Mouse (Mus musculus) CH12.LX (cell line): ENCODE results near the gene Hsd17b14.

Source experiments
- CTCF ChIP-seq, 2 experiments: IDR thresholded peaks in 1 of 2; conservative IDR thresholded peaks in 1 of 2; 2 replicates each; pipeline ENCODE4 v1.5.1; 2011 to 2012; ENCODE audit warnings: low read depth in 2 of 2, low read length in 2 of 2, improper control_type of control experiment in 1 of 2, inconsistent platforms in 1 of 2, mild to moderate bottlenecking in 1 of 2, moderate library complexity in 1 of 2
- ELF1 ChIP-seq: IDR thresholded peaks from 2 replicates; pipeline ENCODE4 v1.6.1; 2014; ENCODE audit warnings: low read depth, mild to moderate bottlenecking, inconsistent platforms, low read length, improper control_type of control experiment
- EP300 ChIP-seq: IDR thresholded peaks from 2 replicates; pipeline ENCODE4 v1.6.1; 2011; ENCODE audit warnings: low read length, improper control_type of control experiment
- JUN ChIP-seq: IDR thresholded peaks from 2 replicates; pipeline ENCODE4 v1.6.1; 2011; ENCODE audit warnings: low read depth, mild to moderate bottlenecking, low read length, improper control_type of control experiment, moderate library complexity; ENCODE audit not compliant: insufficient read depth
- KAT2A ChIP-seq: IDR thresholded peaks from 2 replicates; pipeline ENCODE4 v1.6.1; 2012; ENCODE audit warnings: low read length, improper control_type of control experiment, inconsistent platforms; ENCODE audit not compliant: insufficient replicate concordance
- MAFK ChIP-seq: IDR thresholded peaks from 2 replicates; pipeline ENCODE4 v1.6.1; 2011; ENCODE audit warnings: low read length, improper control_type of control experiment; ENCODE audit not compliant: insufficient replicate concordance
- POLR2A ChIP-seq: IDR thresholded peaks from 2 replicates; pipeline ENCODE4 v1.6.1; 2011; ENCODE audit warnings: low read depth, mild to moderate bottlenecking, improper control_type of control experiment, low read length
- POLR2AphosphoS2 ChIP-seq: IDR thresholded peaks from 2 replicates; pipeline ENCODE4 v1.6.1; 2011; ENCODE audit warnings: low read depth, low read length, improper control_type of control experiment
- RCOR1 ChIP-seq: conservative IDR thresholded peaks from 2 replicates; pipeline ENCODE4 v1.6.1; 2012; ENCODE audit warnings: low read depth, mild to moderate bottlenecking, inconsistent platforms, low read length, improper control_type of control experiment
- ZNF384 ChIP-seq: IDR thresholded peaks from 2 replicates; pipeline ENCODE4 v1.6.1; 2012; ENCODE audit warnings: low read depth, low read length, improper control_type of control experiment, inconsistent platforms

DNA sequence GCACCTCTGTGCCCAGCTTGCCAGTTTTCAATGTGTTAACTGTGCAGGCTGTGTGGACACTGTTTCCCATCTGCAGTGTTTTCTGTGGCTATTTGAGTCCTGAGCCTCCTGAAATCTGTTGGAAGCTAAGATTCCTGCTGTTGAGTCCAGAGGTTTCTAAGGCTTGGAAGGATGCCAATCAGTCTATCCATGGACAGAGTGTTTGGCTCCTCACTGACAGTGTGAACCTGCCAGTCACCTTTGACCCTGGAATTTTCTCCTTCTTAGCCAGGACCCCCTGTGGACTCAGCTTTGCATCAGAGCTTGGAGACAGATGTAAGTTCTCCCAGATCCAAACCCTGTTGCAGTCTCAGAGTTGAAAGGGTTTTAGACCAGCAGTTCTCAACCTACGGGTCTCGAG, 14.5 kb upstream of the Hsd17b14 start:
- TF ChIP-seq CTCF (conservative IDR thresholded peaks at IDR 0.05 in 1 of 2, IDR thresholded peaks at IDR 0.05 in 1 of 2; ENCODE audit: low read depth in 2 of 2, low read length in 2 of 2) (no peak), RCOR1 (no peak), KAT2A (no peak), EP300 (no peak), POLR2A (no peak), POLR2AphosphoS2 (no peak), ZNF384 (no peak), JUN (no peak), ELF1 (no peak), MAFK (no peak)
